Mouse (Mus musculus) hindbrain, postnatal 0 days (tissue): ENCODE measurements around the gene Klhl15. TPM values are rescaled to one million over a fixed set of nuclear protein-coding genes. Genes with fewer than 3 reads are reported as not detected.

ENCODE experiments used
- ATAC-seq: fragments of 200-750 bp; cut with Nextera tagmentation; 2 replicates; pipeline ENCODE4 v1.8.0; 2017; ENCODE audit warnings: mild to moderate bottlenecking, moderate TSS enrichment, moderate library complexity
- DNase-seq: peaks from one replicate; pipeline ENCODE4 v3.0.0-alpha.2; 2015; ENCODE audit warnings: low spot score
- H3K27ac ChIP-seq: fragments of 300-500 bp; sonication (generic); 2 replicates; pipeline ENCODE4 v1.5.1; 2014; ENCODE audit warnings: mild to moderate bottlenecking
- H3K27me3 ChIP-seq: fragments of 300-500 bp; sonication (generic); 2 replicates; pipeline ENCODE4 v1.6.1; 2014; ENCODE audit warnings: low read length, mixed read lengths; ENCODE audit not compliant: insufficient read depth
- H3K36me3 ChIP-seq: fragments of 300-500 bp; sonication (generic); 2 replicates; pipeline ENCODE4 v1.6.1; 2014; ENCODE audit warnings: low read length, mixed read lengths; ENCODE audit not compliant: insufficient read depth
- H3K4me1 ChIP-seq: fragments of 300-500 bp; sonication (generic); 2 replicates; pipeline ENCODE4 v1.6.1; 2014; ENCODE audit warnings: antibody characterized with exemption, low read length, mixed read lengths; ENCODE audit not compliant: insufficient read depth
- H3K4me2 ChIP-seq: fragments of 300-500 bp; sonication (generic); 2 replicates; pipeline ENCODE4 v1.6.1; 2014; ENCODE audit warnings: low read depth, mild to moderate bottlenecking, low read length, moderate library complexity, mixed read lengths
- H3K4me3 ChIP-seq: fragments of 300-500 bp; sonication (generic); 2 replicates; pipeline ENCODE4 v1.5.1; 2014; ENCODE audit warnings: low read length
- H3K9ac ChIP-seq: fragments of 300-500 bp; sonication (generic); replicated peaks from 2 replicates; pipeline ENCODE4 v1.6.1; 2014; ENCODE audit warnings: mild to moderate bottlenecking, low read length, moderate library complexity, mixed read lengths
- H3K9me3 ChIP-seq: fragments of 300-500 bp; sonication (generic); 2 replicates; pipeline ENCODE4 v1.6.1; 2016; ENCODE audit warnings: low read length, mixed read lengths
- CTCF ChIP-seq: IDR thresholded peaks from 2 replicates; pipeline ENCODE4 v1.5.1; 2016; ENCODE audit warnings: antibody characterized with exemption, control low read depth, low read depth
- WGBS: fragments of 180-500 bp; shearing (Covaris S2); extraction: QIAGEN DNeasy Blood & Tissue Kit; methylation state at CpG from one replicate; pipeline ENCODE4 v1.1.7; 2014; 5-methylcytosine and 5-hydroxymethylcytosine counted together
- polyA plus RNA-seq: library from polyadenylated mRNA; unstranded; fragments of >200 nt; fragmentation: Nextera tagmentation; extraction: Ambion mirVana; gene quantifications from 2 replicates; pipeline ENCODE4 v1.2.1, GENCODE M21; 2015
- total RNA-seq: library from RNA; depleted of rRNA; stranded (reverse); fragments of >200 nt; gene quantifications from 2 replicates; pipeline ENCODE4 v1.2.3, GENCODE M21; 2014

The Klhl15 gene
- total and polyA plus RNA-seq, 2 experiments from 2014 or later: 8.7 to 26.5 TPM

DNA sequence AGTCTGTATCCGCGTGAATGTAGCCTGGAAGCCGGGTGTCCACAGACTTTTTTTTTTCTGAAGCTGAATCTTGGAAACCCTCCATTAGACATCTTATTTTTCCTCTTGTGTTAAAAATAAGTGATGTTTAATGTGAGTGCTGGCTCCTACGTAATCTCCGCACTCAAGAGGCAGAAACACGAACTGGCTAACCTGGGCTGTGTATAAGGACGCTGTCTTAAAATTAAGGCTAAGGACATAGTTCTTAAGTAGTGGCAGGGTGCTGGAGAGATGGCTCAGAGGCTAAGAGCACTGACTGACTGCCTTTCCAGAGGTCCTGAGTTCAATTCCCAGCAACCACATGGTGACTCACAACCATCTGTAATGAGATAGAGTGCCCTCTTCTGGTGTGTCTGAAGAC lies 21.0 kb upstream of the Klhl15 start:
- peak overlapping the region; percentile 77 for H3K4me3 ChIP-seq
- 15% methylated on average over 7 of the region's 7 CpGs for WGBS
- peaks cover 10% of the 10 kb centered on the region; the same call in 1 of the 2 replicates for H3K36me3 ChIP-seq
- H3K27me3 ChIP-seq: no peaks in the 10 kb centered on the region
- TF ChIP-seq CTCF: peak; percentile 32
- H3K27ac ChIP-seq: peak overlapping the region; percentile 83; the same call in 1 of the 2 replicates
- H3K4me2 ChIP-seq: peak overlapping the region; percentile 70
- H3K9ac ChIP-seq: peak overlapping the region; percentile 91; the same call in 1 of the 2 replicates
- DNase-seq (no peak), ATAC-seq (peak; percentile 27; the same call in 1 of the 2 replicates)
- H3K4me1 ChIP-seq: no peaks in the 10 kb centered on the region
- H3K9me3 ChIP-seq: no peaks in the 10 kb centered on the region

DNA sequence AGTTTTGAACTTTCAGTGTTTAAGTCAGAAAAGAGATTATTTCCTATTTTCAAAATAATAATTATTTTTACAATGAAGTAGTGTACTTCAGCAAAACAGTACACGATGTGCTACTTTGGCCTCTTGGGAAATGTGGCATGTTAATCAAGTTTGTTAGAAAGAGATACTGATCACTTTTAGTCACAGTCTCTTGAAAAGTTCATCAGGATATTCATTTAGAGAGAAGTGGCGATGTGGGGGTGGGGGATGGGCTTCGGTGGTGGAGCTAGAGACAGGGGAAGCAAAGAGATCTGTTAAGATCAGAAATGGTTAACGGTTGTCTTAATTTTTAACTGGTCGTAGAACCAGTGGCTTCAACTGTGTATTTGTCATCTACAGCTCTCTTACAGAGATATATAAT lies 967 bp upstream of the Klhl15 start:
- ATAC-seq: no peak
- no peaks in the 10 kb centered on the region for H3K4me1 ChIP-seq
- no peak for DNase-seq
- H3K4me3 ChIP-seq: no peak overlapping the region
- H3K9me3 ChIP-seq: no peaks in the 10 kb centered on the region
- WGBS: 51% methylated on average over 5 of the region's 5 CpGs
- no peak for TF ChIP-seq CTCF
- H3K27me3 ChIP-seq: peaks cover 10% of the 10 kb centered on the region; the same call in 1 of the 2 replicates
- peak overlapping the region; percentile 55 for H3K4me2 ChIP-seq
- no peaks in the 10 kb centered on the region for H3K36me3 ChIP-seq
- H3K9ac ChIP-seq: no peak overlapping the region
- H3K27ac ChIP-seq: no peak overlapping the region

DNA sequence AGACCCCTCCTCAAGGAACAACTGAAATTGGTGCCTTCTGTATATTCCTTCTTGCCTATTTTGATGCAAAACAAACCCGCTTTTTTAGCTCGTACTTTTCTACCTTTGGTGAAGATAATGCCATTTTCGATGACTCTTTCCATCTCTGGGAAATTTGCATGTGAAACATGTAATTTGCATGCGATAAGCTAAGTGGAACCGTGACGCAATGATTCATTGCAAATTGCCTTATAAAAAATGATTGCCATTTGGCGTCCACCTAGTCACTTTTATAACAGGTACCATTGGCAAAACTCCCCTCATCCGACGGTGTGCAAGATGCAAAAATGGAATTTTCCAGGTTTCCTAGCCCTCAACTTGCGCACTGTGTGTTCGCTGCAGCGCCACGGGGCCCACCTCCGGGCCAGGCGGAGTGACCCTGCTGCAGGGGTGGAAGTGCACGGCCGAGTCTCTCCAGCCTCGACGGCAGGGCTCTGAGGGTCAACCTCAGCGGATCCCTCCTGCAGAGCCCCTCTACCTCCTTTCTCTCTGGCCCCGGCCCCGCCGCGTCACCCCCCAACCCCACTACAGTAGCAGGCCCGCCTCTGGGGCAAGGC lies 365 bp upstream of the Klhl15 start:
- Histone ChIP-seq H3K4me3 (peak overlapping the region; percentile 62), H3K36me3 (no peaks in the 10 kb centered on the region), H3K9me3 (no peaks in the 10 kb centered on the region), H3K4me1 (no peaks in the 10 kb centered on the region), H3K27ac (peak overlapping the region; percentile 83), H3K27me3 (peaks cover 10% of the 10 kb centered on the region; the same call in 1 of the 2 replicates), H3K4me2 (peak overlapping the region; percentile 55), H3K9ac (peak overlapping the region; percentile 73)
- DNase-seq (no peak), ATAC-seq (no peak; the same call in 1 of the 2 replicates)
- 20% methylated on average over 24 of the region's 25 CpGs for WGBS
- TF ChIP-seq CTCF: no peak

DNA sequence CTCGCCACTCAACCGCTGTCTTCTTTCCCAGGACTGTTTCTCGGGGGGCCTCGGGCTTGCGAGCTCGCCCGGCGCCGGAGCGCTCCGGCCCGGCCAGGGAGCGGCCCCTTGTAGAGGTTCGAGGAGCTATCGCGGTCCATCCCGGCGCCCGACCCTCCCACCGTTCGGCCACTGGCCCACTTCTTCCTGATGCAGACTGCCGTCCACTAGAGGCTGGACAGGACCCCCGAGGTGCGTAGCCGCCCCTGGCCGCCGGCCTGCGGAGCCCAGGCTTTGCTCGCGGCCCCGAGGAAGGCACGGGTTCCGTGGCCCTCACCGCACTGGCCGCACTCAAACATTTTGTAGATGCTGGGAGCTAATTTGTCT lies 774 bp downstream of the Klhl15 start:
- peak; percentile 68 for ATAC-seq

DNA sequence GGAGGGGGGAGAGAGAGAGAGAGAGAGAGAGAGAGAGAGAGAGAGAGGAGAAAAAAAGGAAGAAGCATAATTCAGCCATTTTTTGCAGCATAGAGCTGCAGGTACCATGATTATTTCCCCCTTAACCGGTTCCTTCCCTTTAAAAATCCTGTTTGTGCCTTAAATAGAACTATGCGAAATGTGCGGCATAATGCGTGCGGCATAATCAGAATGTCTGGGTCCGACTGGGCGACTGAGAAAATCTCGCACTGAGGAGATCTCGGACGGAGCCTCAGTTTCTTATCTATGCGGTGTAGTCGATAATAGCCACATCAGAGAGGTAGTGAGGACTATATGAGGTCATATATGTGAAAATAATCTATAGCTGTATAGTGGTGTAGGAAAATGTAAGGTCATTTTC lies 1.2 kb downstream of the Klhl15 start:
- DNase-seq (peak; percentile 2), ATAC-seq (no peak)
- peak overlapping the region; percentile 62 for H3K4me3 ChIP-seq
- no peaks in the 10 kb centered on the region for H3K4me1 ChIP-seq
- H3K27me3 ChIP-seq: peaks cover 6% of the 10 kb centered on the region; the same call in 1 of the 2 replicates
- peak overlapping the region; percentile 73 for H3K9ac ChIP-seq
- no peaks in the 10 kb centered on the region for H3K9me3 ChIP-seq
- no peaks in the 10 kb centered on the region for H3K36me3 ChIP-seq
- H3K4me2 ChIP-seq: peak overlapping the region; percentile 55
- H3K27ac ChIP-seq: no peak overlapping the region
- TF ChIP-seq CTCF: no peak
- WGBS: 34% methylated on average over 12 of the region's 12 CpGs

More for the DNA sequence above, 774 bp downstream of the Klhl15 start:
- no peaks in the 10 kb centered on the region for H3K4me1 ChIP-seq
- H3K4me3 ChIP-seq: peak overlapping the region; percentile 62
- peak; percentile 19 for DNase-seq
- peak overlapping the region; percentile 55 for H3K4me2 ChIP-seq
- peak overlapping the region; percentile 73 for H3K9ac ChIP-seq
- peaks cover 10% of the 10 kb centered on the region; the same call in 1 of the 2 replicates for H3K27me3 ChIP-seq
- H3K27ac ChIP-seq: peak overlapping the region; percentile 83
- no peaks in the 10 kb centered on the region for H3K9me3 ChIP-seq
- WGBS: 18% methylated on average over 27 of the region's 35 CpGs
- H3K36me3 ChIP-seq: no peaks in the 10 kb centered on the region
- TF ChIP-seq CTCF: no peak

DNA sequence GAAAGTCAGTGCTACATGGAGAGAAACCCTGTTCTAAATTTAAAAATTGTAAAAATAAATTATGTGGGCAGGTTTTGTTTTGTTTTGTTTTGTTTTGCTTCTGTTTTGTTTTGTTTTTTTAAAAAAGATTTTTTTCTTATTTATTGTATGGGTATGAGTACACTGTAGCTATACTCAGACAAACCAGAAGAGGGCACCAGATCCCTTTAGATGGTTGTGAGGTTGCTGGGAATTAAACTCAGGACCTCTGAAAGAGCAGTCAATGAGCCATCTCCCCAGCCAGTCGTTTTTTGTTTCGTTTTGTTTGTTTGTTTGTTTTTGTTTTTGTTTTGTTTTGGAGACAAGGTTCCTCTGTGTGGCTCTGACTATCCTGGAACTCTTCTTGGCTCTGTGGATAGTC lies 54.5 kb downstream of the Klhl15 start:
- no peaks in the 10 kb centered on the region for H3K4me1 ChIP-seq
- no peaks in the 10 kb centered on the region for H3K36me3 ChIP-seq
- H3K27ac ChIP-seq: no peak overlapping the region
- peak; percentile 55; the same call in 1 of the 2 replicates for TF ChIP-seq CTCF
- DNase-seq: peak; percentile 27
- 14% methylated on average over 2 of the region's 2 CpGs for WGBS
- H3K4me3 ChIP-seq: no peak overlapping the region
- no peak for ATAC-seq
- no peaks in the 10 kb centered on the region for H3K9me3 ChIP-seq
- H3K27me3 ChIP-seq: no peaks in the 10 kb centered on the region
- H3K4me2 ChIP-seq: no peak overlapping the region
- H3K9ac ChIP-seq: no peak overlapping the region

DNA sequence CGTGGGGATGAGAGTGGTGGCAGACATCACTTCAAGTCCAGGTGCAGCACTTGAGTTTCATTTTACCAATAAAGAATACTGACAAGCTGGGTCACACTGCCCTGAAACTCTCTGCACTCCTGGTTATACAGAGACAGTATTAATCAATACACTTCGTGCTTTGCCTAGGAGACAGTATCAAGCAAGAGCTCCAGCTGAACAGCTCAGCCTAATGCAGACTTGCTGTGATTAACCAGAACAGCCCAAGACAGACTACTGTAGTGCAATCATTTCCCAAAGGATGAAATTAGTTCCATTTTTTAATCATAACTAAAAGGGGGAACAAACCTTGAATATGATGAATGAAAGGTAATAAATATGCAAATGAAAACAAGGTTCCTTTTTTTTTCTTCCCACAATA lies 68.5 kb downstream of the Klhl15 start:
- Histone ChIP-seq H3K9me3 (no peaks in the 10 kb centered on the region), H3K36me3 (no peaks in the 10 kb centered on the region), H3K9ac (no peak overlapping the region), H3K27ac (no peak overlapping the region), H3K4me3 (no peak overlapping the region), H3K4me1 (no peaks in the 10 kb centered on the region), H3K4me2 (no peak overlapping the region), H3K27me3 (peaks cover 8% of the 10 kb centered on the region; the same call in 1 of the 2 replicates)
- DNase-seq (no peak), ATAC-seq (no peak)
- WGBS: 48% methylated on average over 2 of the region's 2 CpGs
- TF ChIP-seq CTCF: no peak
